Mouse (Mus musculus): ENCODE data around the gene Arfrp1.

DNA sequence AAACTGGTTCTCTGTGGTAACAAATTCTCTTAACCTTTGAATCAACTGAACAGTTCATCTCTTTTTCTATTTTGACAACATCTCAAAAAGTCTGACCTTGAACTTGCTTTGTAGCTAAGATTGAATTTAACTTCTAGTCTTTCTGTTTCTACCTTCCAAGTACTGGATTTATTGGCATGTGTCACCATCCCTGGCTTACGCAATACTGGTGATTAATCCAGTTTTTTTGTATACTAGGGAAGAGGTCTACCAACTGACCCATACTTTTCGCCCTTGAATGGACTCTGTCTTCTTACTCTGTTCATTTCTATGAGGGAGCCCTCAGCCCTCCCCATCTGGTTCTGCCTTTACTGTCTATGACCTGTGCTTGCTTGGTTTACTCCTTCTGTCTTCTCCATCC lies 39.1 kb downstream of the Arfrp1 start:
- TF ChIP-seq GATA1 (IDR thresholded peaks at IDR 0.05; ENCODE audit: borderline replicate concordance, low read length) (no peak), FLI1 (IDR thresholded peaks at IDR 0.05; ENCODE audit: low read length) (no peak)

Measured in megakaryocyte, embryonic 14.5 days (primary cell).